Mouse (Mus musculus) forebrain, embryonic 13.5 days (tissue): ENCODE data around the gene Plek. TPM values are rescaled to one million over a fixed set of nuclear protein-coding genes. Genes with fewer than 3 reads are reported as not detected.
A peak's percentile ranks its signal among the peaks of the same experiment; 100 is the strongest.

Experiments used
- ATAC-seq: fragments of 200-750 bp; cut with Nextera tagmentation; 2 replicates; pipeline ENCODE4 v1.8.0; 2017
- H3K27ac ChIP-seq: fragments of 300-500 bp; sonication (generic); 2 replicates; pipeline ENCODE4 v1.5.1; 2015; ENCODE audit warnings: inconsistent platforms, mild to moderate bottlenecking, moderate library complexity
- H3K27me3 ChIP-seq: fragments of 300-500 bp; sonication (generic); 2 replicates; pipeline ENCODE4 v1.6.1; 2015; ENCODE audit warnings: mild to moderate bottlenecking, inconsistent platforms
- H3K36me3 ChIP-seq: fragments of 300-500 bp; sonication (generic); 2 replicates; pipeline ENCODE4 v1.6.1; 2015; ENCODE audit warnings: mild to moderate bottlenecking, inconsistent platforms; ENCODE audit not compliant: poor library complexity, severe bottlenecking
- H3K4me1 ChIP-seq: fragments of 300-500 bp; sonication (generic); 2 replicates; pipeline ENCODE4 v1.6.1; 2015; ENCODE audit warnings: inconsistent platforms
- H3K4me2 ChIP-seq: fragments of 300-500 bp; sonication (generic); 2 replicates; pipeline ENCODE4 v1.6.1; 2015; ENCODE audit warnings: inconsistent platforms, mild to moderate bottlenecking, moderate library complexity
- H3K4me3 ChIP-seq: fragments of 300-500 bp; sonication (generic); 2 replicates; pipeline ENCODE4 v1.5.1; 2015; ENCODE audit warnings: mild to moderate bottlenecking, inconsistent platforms
- H3K9ac ChIP-seq: fragments of 300-500 bp; sonication (generic); 2 replicates; pipeline ENCODE4 v1.6.1; 2015; ENCODE audit warnings: mild to moderate bottlenecking, inconsistent platforms
- H3K9me3 ChIP-seq: fragments of 300-500 bp; sonication (generic); replicated peaks from 2 replicates; pipeline ENCODE4 v1.6.1; 2016; ENCODE audit warnings: inconsistent platforms
- WGBS: fragments of 180-500 bp; shearing (Covaris S2); methylation state at CpG from one replicate; pipeline ENCODE4 v1.1.7; 2015; 5-methylcytosine and 5-hydroxymethylcytosine counted together
- polyA plus RNA-seq: library from polyadenylated mRNA; unstranded; fragments of >200 nt; fragmentation: Nextera tagmentation; extraction: Ambion mirVana; gene quantifications from 2 replicates; pipeline ENCODE4 v1.2.1, GENCODE M21; 2015

Gene Plek
- polyA plus RNA-seq, 1 experiment from 2014 or later: 2.0 TPM

GRCm38 (mm10) chr11:16958520-16958919 lies 93.7 kb downstream of the Plek start:
- 89% methylated on average over 1 of the region's 1 CpGs for WGBS
- H3K9me3 ChIP-seq: no peaks in the 10 kb centered on the region

DNA sequence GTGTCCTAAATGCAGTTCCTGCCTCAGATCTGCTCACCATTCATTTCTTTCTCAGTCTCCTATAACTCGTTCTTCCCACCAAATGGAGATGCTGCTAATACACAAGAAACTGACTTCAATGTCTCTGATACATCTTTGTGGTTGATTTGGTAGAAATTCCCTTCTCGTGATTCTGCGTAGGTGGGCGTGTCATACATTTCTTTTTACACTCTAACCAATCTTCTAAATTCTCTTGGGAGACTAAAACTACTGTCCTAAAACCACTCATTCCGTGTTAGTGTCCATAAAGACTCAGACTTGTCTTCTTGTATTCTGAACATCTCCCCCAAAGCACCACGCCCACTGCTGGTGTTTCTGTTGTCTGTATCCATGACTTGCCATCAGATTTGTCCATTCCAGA lies 95.2 kb downstream of the Plek start:
- 95% methylated on average over 6 of the region's 6 CpGs for WGBS
- peaks cover 3% of the 10 kb centered on the region; the same call in 1 of the 2 replicates for H3K4me1 ChIP-seq
- no peak overlapping the region for H3K27ac ChIP-seq
- no peak for ATAC-seq
- H3K27me3 ChIP-seq: no peaks in the 10 kb centered on the region
- no peak overlapping the region for H3K9ac ChIP-seq
- H3K4me2 ChIP-seq: no peak overlapping the region
- no peak overlapping the region for H3K4me3 ChIP-seq
- H3K9me3 ChIP-seq: no peaks in the 10 kb centered on the region
- peaks cover 23% of the 10 kb centered on the region for H3K36me3 ChIP-seq

More at GRCm38 (mm10) chr11:16958520-16958919, 93.7 kb downstream of the Plek start:
- H3K27me3 ChIP-seq: no peaks in the 10 kb centered on the region
- H3K9ac ChIP-seq: no peak overlapping the region
- no peak for ATAC-seq
- peaks cover 18% of the 10 kb centered on the region for H3K36me3 ChIP-seq
- no peak overlapping the region for H3K4me2 ChIP-seq
- H3K4me3 ChIP-seq: no peak overlapping the region
- no peaks in the 10 kb centered on the region for H3K4me1 ChIP-seq
- no peak overlapping the region for H3K27ac ChIP-seq

DNA sequence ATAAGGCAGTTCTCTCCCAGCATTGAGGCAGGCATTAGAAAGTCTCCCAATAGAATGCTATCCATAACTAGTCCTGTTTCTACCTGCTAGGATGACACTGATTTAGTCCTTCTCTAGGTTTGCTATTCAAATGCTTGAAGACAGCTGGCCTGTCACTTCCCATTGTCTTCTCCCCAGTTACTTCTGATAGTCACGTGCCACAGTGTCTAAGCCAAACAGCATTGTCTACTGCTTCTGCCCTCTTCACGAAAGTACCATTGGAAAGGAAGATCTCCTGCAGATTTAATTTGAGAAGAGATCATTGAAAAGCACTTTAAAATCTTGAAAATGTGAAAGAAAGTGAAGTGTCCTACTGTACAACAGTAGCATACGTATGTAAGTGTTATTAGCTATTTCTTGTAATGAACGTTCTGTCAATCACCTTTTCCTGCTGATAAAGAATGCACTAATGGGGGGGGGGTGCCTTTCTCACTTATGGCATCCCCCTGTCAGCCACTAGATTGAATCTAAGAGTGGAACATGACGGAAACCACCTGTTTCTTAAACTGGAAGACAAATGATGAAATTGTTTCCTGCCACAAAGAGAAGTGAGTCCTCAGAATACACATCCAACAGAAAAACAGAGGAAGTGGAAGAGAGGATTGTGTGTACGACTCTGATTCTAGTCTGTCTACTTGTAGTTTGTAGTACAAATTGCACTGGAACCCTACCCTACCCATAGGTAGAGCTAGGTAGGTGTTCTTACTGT lies 95.9 kb downstream of the Plek start:
- Histone ChIP-seq H3K9me3 (no peaks in the 10 kb centered on the region), H3K36me3 (peaks cover 23% of the 10 kb centered on the region), H3K4me1 (peaks cover 9% of the 10 kb centered on the region), H3K27me3 (no peaks in the 10 kb centered on the region), H3K4me2 (no peak overlapping the region), H3K27ac (no peak overlapping the region), H3K9ac (no peak overlapping the region), H3K4me3 (no peak overlapping the region)
- 90% methylated on average over 6 of the region's 6 CpGs for WGBS
- no peak for ATAC-seq

GRCm38 (mm10) chr11:16951761-16952010 lies 100.5 kb downstream of the Plek start:
- H3K27ac ChIP-seq: peak overlapping the region; percentile 51; the same call in 1 of the 2 replicates
- no peaks in the 10 kb centered on the region for H3K27me3 ChIP-seq
- no peaks in the 10 kb centered on the region for H3K9me3 ChIP-seq
- peak overlapping the region; percentile 78 for H3K9ac ChIP-seq
- H3K4me1 ChIP-seq: peaks cover 16% of the 10 kb centered on the region
- peak overlapping the region; percentile 68 for H3K4me3 ChIP-seq
- WGBS: 5% methylated on average over 9 of the region's 9 CpGs
- H3K36me3 ChIP-seq: peaks cover 16% of the 10 kb centered on the region
- ATAC-seq: no peak
- peak overlapping the region; percentile 83 for H3K4me2 ChIP-seq

GRCm38 (mm10) chr11:16950976-16951760 lies 101.0 kb downstream of the Plek start, which contains the start of gene Fbxo48:
Gene Fbxo48 (plus strand): TSS chr11:16951375.
- Histone ChIP-seq H3K27me3 (no peaks in the 10 kb centered on the region), H3K27ac (peak within 1 kb of the TSS; percentile 51; the same call in 1 of the 2 replicates), H3K36me3 (peaks cover 11% of the 10 kb centered on the region; the same call in 1 of the 2 replicates), H3K9ac (peak within 1 kb of the TSS; percentile 78), H3K4me3 (peak within 1 kb of the TSS; percentile 68), H3K9me3 (no peaks in the 10 kb centered on the region), H3K4me1 (peaks cover 16% of the 10 kb centered on the region), H3K4me2 (peak within 1 kb of the TSS; percentile 83)
- under 1% methylated on average over 37 of the region's 38 CpGs for WGBS
- ATAC-seq: peak; percentile 100

- Histone ChIP-seq H3K4me3 (peak overlapping the region; percentile 68), H3K27me3 (no peaks in the 10 kb centered on the region), H3K4me1 (peaks cover 16% of the 10 kb centered on the region), H3K27ac (no peak overlapping the region), H3K9ac (peak overlapping the region; percentile 55), H3K36me3 (peaks cover 9% of the 10 kb centered on the region; the same call in 1 of the 2 replicates), H3K9me3 (no peaks in the 10 kb centered on the region), H3K4me2 (peak overlapping the region; percentile 83)
- ATAC-seq: no peak
- 52% methylated on average over 13 of the region's 13 CpGs for WGBS
Measured at GRCm38 (mm10) chr11:16950226-16950975, 101.8 kb downstream of the Plek start.

GRCm38 (mm10) chr11:16948756-16949155 lies 103.4 kb downstream of the Plek start:
- no peak for ATAC-seq
- Histone ChIP-seq H3K9me3 (no peaks in the 10 kb centered on the region), H3K27me3 (no peaks in the 10 kb centered on the region), H3K4me3 (no peak overlapping the region), H3K4me1 (peaks cover 16% of the 10 kb centered on the region), H3K36me3 (peaks cover 5% of the 10 kb centered on the region; the same call in 1 of the 2 replicates), H3K4me2 (no peak overlapping the region), H3K27ac (no peak overlapping the region), H3K9ac (no peak overlapping the region)
- 39% methylated on average over 1 of the region's 1 CpGs for WGBS

DNA sequence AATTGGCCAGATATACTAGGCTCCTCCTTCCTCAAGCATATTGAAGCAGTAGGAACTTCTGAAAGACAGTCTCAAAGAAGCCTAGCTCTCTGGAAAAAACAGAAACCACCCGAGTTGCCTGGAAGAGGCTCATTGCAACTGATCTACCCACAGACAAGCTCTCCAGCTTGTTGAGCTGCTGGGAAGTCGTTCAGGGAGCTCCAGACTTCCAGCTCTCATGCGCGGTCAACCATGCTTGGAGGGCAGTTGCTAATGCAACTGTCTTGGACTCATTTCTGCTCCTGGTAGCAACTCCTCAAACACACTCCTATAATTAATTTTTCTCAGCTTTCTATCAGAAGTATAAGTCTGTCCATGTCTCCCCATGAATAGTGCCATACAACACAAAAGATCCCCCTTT lies 109.2 kb downstream of the Plek start:
- no peaks in the 10 kb centered on the region for H3K27me3 ChIP-seq
- H3K36me3 ChIP-seq: no peaks in the 10 kb centered on the region
- WGBS: 93% methylated on average over 4 of the region's 4 CpGs
- H3K9me3 ChIP-seq: no peaks in the 10 kb centered on the region
- H3K9ac ChIP-seq: no peak overlapping the region
- no peak for ATAC-seq
- H3K4me2 ChIP-seq: no peak overlapping the region
- peaks cover 14% of the 10 kb centered on the region; the same call in 1 of the 2 replicates for H3K4me1 ChIP-seq
- H3K4me3 ChIP-seq: no peak overlapping the region
- H3K27ac ChIP-seq: no peak overlapping the region

DNA sequence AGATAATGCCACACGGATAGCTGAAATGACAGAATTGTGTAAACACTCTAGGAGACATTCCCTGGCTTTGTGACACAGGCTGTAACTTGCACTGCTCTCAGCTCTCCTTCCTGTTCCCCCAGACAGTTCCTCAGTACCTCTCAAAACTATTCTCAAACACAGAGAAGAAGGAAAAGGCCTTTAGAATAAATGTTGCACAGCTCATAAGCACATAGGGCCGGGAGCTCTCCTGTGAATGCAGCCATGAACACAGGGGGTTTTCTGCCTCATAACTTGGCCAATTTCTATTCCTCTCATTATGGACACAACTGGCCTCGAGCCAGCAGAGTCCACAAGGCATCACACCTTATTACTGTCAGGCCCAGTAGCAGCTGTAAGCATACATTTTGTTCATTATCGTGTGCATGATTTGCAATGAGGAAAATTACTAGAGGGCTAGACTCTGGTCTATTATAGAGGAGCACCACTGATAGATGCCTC lies 110.2 kb downstream of the Plek start:
- WGBS: 73% methylated on average over 4 of the region's 4 CpGs
- Histone ChIP-seq H3K9me3 (no peaks in the 10 kb centered on the region), H3K4me1 (peaks cover 14% of the 10 kb centered on the region; the same call in 1 of the 2 replicates), H3K4me3 (no peak overlapping the region), H3K9ac (no peak overlapping the region), H3K4me2 (no peak overlapping the region), H3K27me3 (no peaks in the 10 kb centered on the region), H3K27ac (peak overlapping the region; percentile 20), H3K36me3 (no peaks in the 10 kb centered on the region)
- ATAC-seq: peak; percentile 68

DNA sequence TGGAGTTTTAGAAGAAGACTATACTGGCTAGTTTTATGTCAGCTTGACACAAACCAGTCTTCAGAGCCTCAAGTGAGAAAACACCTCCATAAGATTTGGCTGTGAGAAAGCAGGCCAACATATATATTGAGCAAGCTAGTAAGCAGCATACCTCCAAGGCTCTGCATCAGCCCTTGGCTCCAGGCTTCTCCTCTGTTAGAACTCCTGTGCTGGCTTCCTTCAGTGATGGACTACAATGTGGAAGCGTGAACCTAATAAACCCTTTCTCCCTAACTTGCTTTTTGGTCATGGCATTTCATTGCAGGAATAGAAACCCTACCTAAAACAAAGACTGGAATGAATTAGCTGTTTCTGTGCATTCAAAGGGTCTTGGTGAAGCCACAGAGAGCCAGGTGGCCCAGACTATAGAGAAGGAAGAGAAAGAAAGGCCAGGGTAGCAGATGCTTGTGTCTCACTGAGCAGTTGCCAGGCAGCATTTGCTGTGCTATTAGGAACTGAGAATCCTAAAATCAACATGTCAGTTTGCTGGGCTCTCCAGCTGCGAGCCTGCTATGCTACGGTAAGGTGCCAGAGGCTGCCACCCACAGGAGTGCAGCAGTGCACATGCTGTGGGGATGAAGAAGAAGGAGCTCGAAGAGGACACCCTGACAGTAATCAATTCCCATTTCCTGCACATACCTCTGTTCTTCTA lies 110.9 kb downstream of the Plek start:
- no peak overlapping the region for H3K4me3 ChIP-seq
- no peak overlapping the region for H3K4me2 ChIP-seq
- H3K4me1 ChIP-seq: peaks cover 14% of the 10 kb centered on the region; the same call in 1 of the 2 replicates
- peak overlapping the region; percentile 20 for H3K27ac ChIP-seq
- H3K9me3 ChIP-seq: no peaks in the 10 kb centered on the region
- ATAC-seq: peak; percentile 83
- H3K36me3 ChIP-seq: no peaks in the 10 kb centered on the region
- no peak overlapping the region for H3K9ac ChIP-seq
- no peaks in the 10 kb centered on the region for H3K27me3 ChIP-seq
- WGBS: 59% methylated on average over 4 of the region's 4 CpGs

DNA sequence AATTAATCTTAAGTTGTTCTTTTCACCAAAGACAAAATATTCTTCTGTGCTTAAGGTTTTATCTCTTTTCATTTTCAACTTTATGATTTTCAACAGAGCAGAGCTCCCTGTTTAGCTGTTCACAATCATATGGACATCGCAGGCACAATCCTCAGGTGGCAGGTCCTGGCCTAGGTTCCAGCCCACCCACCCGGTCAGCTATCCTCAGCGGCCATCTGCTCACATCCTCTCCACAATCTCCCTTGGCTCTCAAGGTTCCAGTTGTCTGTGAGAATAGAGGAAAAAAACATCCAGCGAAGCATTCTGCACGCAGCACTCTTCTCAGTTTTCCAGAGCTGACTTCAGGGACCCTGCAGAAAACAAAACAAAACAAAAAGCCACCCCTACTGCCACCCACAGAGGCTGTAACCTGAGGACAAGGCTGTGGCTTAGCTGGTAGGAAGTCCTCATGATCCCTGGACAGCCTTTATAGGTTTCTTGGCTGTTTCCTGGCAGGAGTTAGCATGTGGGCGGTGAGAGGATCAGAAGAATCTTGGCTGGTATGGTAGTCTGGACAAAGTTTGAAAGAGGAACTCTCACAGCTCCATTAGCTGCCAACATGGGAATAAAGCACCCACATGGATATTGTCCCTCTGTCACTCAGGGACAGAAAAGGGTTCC lies 116.5 kb downstream of the Plek start:
- Histone ChIP-seq H3K27ac (no peak overlapping the region), H3K9me3 (no peaks in the 10 kb centered on the region), H3K9ac (no peak overlapping the region), H3K36me3 (no peaks in the 10 kb centered on the region), H3K27me3 (no peaks in the 10 kb centered on the region), H3K4me2 (no peak overlapping the region), H3K4me1 (no peaks in the 10 kb centered on the region), H3K4me3 (no peak overlapping the region)
- 76% methylated on average over 6 of the region's 6 CpGs for WGBS
- ATAC-seq: no peak
